Mouse (Mus musculus) neural tube, embryonic 14.5 days (tissue): ENCODE measurements at regions not wholly inside any gene's neighbourhood (a gene's known extent, or its start where the extent isn't known, plus 50 kb on each side); places are given as distances from the start of the nearest gene placed in this dataset.
A peak's percentile ranks its signal among the peaks of the same experiment; 100 is the strongest.

Experiments used
- ATAC-seq: fragments of 200-750 bp; cut with Nextera tagmentation; 2 replicates; pipeline ENCODE4 v1.8.0; 2017; ENCODE audit warnings: low read depth, mild to moderate bottlenecking, moderate TSS enrichment, moderate library complexity
- H3K27ac ChIP-seq: fragments of 300-500 bp; sonication (generic); 2 replicates; pipeline ENCODE4 v1.5.1; 2014; ENCODE audit warnings: low read depth, mild to moderate bottlenecking, control low read depth, low read length, moderate library complexity, mixed read lengths
- H3K27me3 ChIP-seq: fragments of 300-500 bp; sonication (generic); 2 replicates; pipeline ENCODE4 v1.6.1; 2014; ENCODE audit warnings: low read length; ENCODE audit not compliant: control insufficient read depth, insufficient read depth
- H3K36me3 ChIP-seq: fragments of 300-500 bp; sonication (generic); 2 replicates; pipeline ENCODE4 v1.6.1; 2014; ENCODE audit warnings: low read length, mixed read lengths; ENCODE audit not compliant: control insufficient read depth, insufficient read depth
- H3K4me1 ChIP-seq: fragments of 300-500 bp; sonication (generic); 2 replicates; pipeline ENCODE4 v1.6.1; 2014; ENCODE audit warnings: low read length; ENCODE audit not compliant: control insufficient read depth, insufficient read depth
- H3K4me2 ChIP-seq: fragments of 300-500 bp; sonication (generic); 2 replicates; pipeline ENCODE4 v1.6.1; 2014; ENCODE audit warnings: mild to moderate bottlenecking, low read depth, low read length, control low read depth
- H3K4me3 ChIP-seq: fragments of 300-500 bp; sonication (generic); 2 replicates; pipeline ENCODE4 v1.5.1; 2014; ENCODE audit warnings: low read depth, low read length, control low read depth, mixed read lengths
- H3K9ac ChIP-seq: fragments of 300-500 bp; sonication (generic); replicated peaks from 2 replicates; pipeline ENCODE4 v1.6.1; 2014; ENCODE audit warnings: low read depth, mild to moderate bottlenecking, control low read depth, low read length, mixed read lengths
- H3K9me3 ChIP-seq: fragments of 300-500 bp; sonication (generic); 2 replicates; pipeline ENCODE4 v1.6.1; 2016; ENCODE audit warnings: low read length; ENCODE audit not compliant: control insufficient read depth
- WGBS: fragments of 180-500 bp; shearing (Covaris S2); extraction: QIAGEN DNeasy Blood & Tissue Kit; methylation state at CpG from one replicate; pipeline ENCODE4 v1.1.7; 2014; 5-methylcytosine and 5-hydroxymethylcytosine counted together

DNA sequence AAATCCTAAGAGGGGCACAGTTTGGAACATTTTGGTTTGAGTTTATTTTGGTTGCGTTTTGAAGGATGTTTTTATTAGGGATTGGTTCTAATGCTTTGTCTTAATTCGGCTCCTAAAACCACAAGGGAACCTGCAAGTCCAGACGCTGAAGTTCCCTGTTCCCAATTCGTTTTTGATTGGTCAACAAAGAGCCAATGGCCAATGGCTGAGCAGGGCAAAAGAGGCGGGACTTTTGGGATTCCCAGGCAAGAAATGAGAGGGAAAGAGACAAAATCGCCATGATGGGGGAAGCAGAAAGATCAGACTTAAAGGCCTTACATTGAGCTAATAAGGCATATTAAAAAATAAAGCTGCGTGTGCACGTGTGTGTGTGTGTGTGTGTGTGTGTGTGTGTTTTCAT, 76.3 kb downstream of the Cartpt start:
- H3K9ac ChIP-seq, result no peak overlapping the region
- 71% methylated on average over 8 of the region's 8 CpGs for WGBS
- no peaks in the 10 kb centered on the region for H3K9me3 ChIP-seq
- no peaks in the 10 kb centered on the region for H3K36me3 ChIP-seq
- no peaks in the 10 kb centered on the region for H3K4me1 ChIP-seq
- H3K27ac ChIP-seq, result no peak overlapping the region
- ATAC-seq, result no peak
- H3K27me3 ChIP-seq, result no peaks in the 10 kb centered on the region
- H3K4me3 ChIP-seq, result no peak overlapping the region
- H3K4me2 ChIP-seq, result no peak overlapping the region

DNA sequence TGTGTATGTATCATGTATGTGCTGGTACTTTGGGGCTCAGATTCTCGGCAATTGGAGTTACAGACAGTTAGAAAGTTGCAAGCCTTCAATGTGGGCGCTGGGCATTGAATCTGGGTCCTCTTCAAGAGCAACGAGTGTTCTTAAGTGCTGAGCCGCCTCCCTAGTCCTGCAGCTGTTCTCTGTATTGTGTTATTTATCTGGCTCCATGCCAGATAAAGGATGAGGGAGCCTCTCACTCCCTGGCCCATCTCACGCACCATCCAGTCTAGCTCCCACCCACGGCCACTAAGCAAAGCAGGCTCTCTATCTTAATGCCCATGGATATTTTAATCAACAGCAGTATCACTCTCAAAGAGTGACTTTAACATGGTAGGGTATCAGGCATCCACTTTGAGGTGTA, 84.2 kb downstream of the Cartpt start:
- WGBS, result 54% methylated on average over 6 of the region's 6 CpGs

DNA sequence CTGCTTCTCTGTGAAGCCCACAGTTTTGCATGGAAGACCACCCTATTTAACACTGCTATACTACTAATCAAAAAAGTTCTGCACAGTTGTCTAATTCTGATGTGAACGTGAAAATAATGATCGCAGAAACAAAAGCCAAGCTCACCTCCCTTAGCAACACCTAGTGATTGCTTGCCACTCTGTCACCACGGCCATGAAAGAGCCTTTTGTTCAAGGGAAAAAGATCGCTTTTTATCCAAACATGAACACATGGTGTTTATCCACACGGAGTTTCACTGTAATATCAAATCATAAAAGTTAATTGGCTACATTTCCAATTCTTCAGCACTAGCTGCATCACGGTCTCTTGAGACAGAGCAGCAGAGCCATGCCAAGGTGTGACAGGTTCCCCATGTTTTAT, 85.1 kb downstream of the Cartpt start:
- WGBS, result 66% methylated on average over 6 of the region's 6 CpGs
- H3K4me3 ChIP-seq, result no peak overlapping the region
- ATAC-seq, result no peak
- H3K9me3 ChIP-seq, result no peaks in the 10 kb centered on the region
- H3K4me2 ChIP-seq, result no peak overlapping the region
- H3K4me1 ChIP-seq, result no peaks in the 10 kb centered on the region
- no peak overlapping the region for H3K27ac ChIP-seq
- H3K36me3 ChIP-seq, result no peaks in the 10 kb centered on the region
- no peak overlapping the region for H3K9ac ChIP-seq
- H3K27me3 ChIP-seq, result no peaks in the 10 kb centered on the region

More for the DNA sequence above, 84.2 kb downstream of the Cartpt start:
- H3K27me3 ChIP-seq, result no peaks in the 10 kb centered on the region
- H3K4me2 ChIP-seq, result no peak overlapping the region
- H3K36me3 ChIP-seq, result no peaks in the 10 kb centered on the region
- H3K9ac ChIP-seq, result no peak overlapping the region
- no peaks in the 10 kb centered on the region for H3K9me3 ChIP-seq
- no peak overlapping the region for H3K27ac ChIP-seq
- H3K4me3 ChIP-seq, result no peak overlapping the region
- no peaks in the 10 kb centered on the region for H3K4me1 ChIP-seq
- ATAC-seq, result no peak

DNA sequence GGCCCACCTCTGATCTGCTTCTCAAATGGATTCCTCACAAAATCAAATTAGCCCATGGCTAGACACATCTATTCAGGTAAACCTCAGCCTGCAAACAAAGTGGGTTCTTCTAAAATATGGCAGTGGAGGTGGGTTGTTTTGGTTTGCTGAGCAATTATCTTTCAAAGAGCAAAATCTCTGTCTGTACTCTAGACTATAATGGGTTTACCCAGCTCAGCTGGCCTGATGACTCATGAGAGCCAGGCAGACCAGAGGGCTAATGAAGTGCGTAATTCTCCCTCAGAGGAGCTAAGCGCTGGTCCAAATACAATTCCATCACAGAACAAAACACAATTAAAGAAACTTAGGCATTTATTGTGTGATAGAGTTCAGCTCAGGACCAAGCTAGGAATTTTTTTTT, 86.1 kb downstream of the Cartpt start:
- Histone ChIP-seq H3K4me3 (no peak overlapping the region), H3K27ac (no peak overlapping the region), H3K36me3 (no peaks in the 10 kb centered on the region), H3K9me3 (no peaks in the 10 kb centered on the region), H3K4me2 (no peak overlapping the region), H3K4me1 (no peaks in the 10 kb centered on the region), H3K27me3 (no peaks in the 10 kb centered on the region), H3K9ac (no peak overlapping the region)
- WGBS, result 50% methylated on average over 2 of the region's 2 CpGs
- ATAC-seq, result no peak

DNA sequence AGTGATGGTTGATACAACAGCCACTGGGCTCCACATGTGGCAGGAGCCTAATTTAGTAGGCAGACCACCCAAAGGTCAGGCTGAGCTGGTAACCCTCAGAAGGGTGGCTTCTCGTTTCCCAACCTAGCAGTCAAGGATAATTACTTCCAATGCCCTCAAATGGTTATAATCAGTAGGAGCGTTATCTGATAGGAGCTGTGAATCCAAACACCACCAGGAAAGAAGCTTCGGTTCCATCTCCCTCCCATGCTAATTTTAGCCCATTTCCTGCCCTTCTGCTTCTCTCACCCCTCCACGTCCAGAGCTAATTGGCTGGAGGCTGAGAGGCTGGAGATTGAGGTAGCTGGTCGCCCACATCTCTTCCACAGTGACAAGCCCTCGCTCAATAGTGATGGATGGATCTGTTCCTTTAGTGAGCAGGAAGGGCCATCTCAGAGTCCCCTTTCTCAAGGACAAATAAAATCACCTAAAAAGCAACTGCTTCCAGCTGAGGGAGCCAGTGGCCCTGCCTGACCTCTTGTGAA, 86.8 kb downstream of the Cartpt start:
- Histone ChIP-seq H3K9me3 (no peaks in the 10 kb centered on the region), H3K4me1 (no peaks in the 10 kb centered on the region), H3K27ac (no peak overlapping the region), H3K36me3 (no peaks in the 10 kb centered on the region), H3K9ac (no peak overlapping the region), H3K4me2 (no peak overlapping the region), H3K4me3 (no peak overlapping the region), H3K27me3 (no peaks in the 10 kb centered on the region)
- 36% methylated on average over 6 of the region's 6 CpGs for WGBS
- no peak for ATAC-seq

DNA sequence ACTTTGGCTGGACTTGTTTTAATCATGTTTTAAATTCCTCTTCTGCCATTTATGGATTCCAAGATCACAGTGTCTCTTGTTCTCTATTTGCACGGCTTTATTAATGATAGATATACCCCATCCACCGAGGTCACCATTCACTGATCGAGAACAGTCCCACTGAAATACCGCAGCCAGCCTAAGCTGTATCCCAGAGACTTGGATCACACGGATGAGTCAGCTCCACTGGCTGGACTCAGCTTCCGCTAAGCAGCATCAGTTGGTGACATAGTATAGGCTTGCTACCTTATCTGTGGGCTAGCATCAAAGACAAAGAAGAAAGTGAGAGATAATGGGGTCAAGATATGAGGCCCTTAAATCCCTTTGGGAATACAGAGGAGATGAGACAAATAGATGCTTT, 106.4 kb downstream of the Cartpt start:
- Histone ChIP-seq H3K27ac (no peak overlapping the region), H3K4me1 (no peaks in the 10 kb centered on the region), H3K9me3 (no peaks in the 10 kb centered on the region), H3K36me3 (no peaks in the 10 kb centered on the region), H3K4me3 (no peak overlapping the region), H3K9ac (no peak overlapping the region), H3K4me2 (no peak overlapping the region), H3K27me3 (no peaks in the 10 kb centered on the region)
- ATAC-seq, result no peak
- 52% methylated on average over 6 of the region's 6 CpGs for WGBS

DNA sequence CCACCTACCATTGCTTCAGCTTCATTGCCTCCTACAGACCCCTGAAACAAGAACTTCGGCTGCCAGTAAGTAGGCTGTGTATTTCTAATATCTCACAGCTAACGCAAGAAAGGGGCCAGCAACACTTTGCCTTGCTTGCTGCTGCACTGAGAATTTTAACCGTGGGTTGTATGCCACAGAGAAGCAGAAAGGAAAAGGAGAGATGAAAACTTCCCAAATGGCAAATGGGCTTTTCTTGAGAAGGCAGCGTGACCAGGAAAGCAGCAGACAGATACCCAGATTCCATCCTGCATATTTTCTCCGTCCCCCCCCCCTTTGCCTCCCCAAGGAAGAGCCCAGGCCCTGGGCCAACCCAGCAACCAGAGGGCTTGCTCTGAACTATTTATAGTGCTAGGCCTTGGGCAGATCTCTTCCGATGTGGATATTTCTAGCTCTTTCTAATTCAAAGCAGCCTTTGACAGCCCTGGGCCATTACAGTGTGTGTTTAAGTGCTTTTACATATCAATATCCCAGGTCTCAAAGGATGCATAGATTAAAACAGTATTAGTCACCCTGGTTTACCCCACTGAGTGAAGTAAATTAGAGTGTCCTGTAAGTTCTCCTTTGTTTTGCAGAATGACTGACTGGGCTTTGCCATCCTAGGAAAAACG, 107.0 kb downstream of the Cartpt start:
- H3K4me3 ChIP-seq, result no peak overlapping the region
- H3K27ac ChIP-seq, result no peak overlapping the region
- H3K9me3 ChIP-seq, result no peaks in the 10 kb centered on the region
- no peak overlapping the region for H3K4me2 ChIP-seq
- H3K4me1 ChIP-seq, result no peaks in the 10 kb centered on the region
- H3K27me3 ChIP-seq, result no peaks in the 10 kb centered on the region
- H3K36me3 ChIP-seq, result no peaks in the 10 kb centered on the region
- ATAC-seq, result peak; percentile 46; the same call in 1 of the 2 replicates
- no peak overlapping the region for H3K9ac ChIP-seq
- WGBS, result 43% methylated on average over 7 of the region's 7 CpGs

DNA sequence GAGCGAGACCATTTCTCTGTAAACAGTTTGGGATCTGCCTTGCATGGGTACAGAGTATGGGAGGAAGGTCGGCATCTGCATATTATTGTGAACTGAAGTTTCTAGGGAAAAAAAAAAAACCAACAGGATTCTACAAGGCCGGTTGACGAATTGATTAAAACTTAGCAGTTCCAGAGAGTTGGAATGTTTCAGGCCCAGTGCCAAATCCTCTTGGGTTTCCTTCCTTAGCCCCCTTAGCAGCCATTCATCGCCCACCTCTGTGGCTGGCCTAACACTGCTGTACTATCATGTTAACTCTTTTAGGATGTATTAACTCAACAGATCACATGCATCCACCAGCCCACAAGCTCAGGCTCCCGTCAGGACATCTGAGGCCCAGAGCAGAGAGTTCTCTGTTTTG, 107.9 kb downstream of the Cartpt start:
- Histone ChIP-seq H3K9me3 (no peaks in the 10 kb centered on the region), H3K9ac (no peak overlapping the region)

DNA sequence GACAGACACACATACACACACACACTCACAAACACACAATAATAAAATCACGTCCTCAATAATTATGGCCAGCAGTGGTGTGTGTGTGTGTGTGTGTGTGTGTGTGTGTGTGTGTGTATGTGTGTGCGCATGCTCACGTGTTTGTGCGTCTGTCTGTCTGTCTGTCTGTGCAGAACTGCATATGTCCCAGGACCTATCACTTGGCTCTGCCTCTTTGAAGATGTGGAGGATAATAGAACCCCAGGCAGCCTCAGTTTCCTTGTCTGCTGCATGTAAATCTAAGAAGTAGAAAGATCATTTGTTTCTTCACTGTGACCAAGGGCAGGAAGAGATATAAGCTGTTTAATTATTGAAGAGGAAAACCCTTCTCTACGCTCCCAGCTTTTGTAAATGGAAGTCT, 109.9 kb downstream of the Cartpt start:
- Histone ChIP-seq H3K9me3 (no peaks in the 10 kb centered on the region), H3K9ac (no peak overlapping the region), H3K27ac (no peak overlapping the region), H3K36me3 (no peaks in the 10 kb centered on the region), H3K4me3 (no peak overlapping the region), H3K4me2 (no peak overlapping the region), H3K4me1 (no peaks in the 10 kb centered on the region), H3K27me3 (no peaks in the 10 kb centered on the region)
- ATAC-seq, result no peak
- 78% methylated on average over 5 of the region's 5 CpGs for WGBS

More for the DNA sequence above, 107.9 kb downstream of the Cartpt start:
- Histone ChIP-seq H3K4me2 (no peak overlapping the region), H3K36me3 (no peaks in the 10 kb centered on the region), H3K4me3 (no peak overlapping the region), H3K27me3 (no peaks in the 10 kb centered on the region), H3K27ac (no peak overlapping the region), H3K4me1 (no peaks in the 10 kb centered on the region)
- 88% methylated on average over 6 of the region's 6 CpGs for WGBS
- ATAC-seq, result no peak
